Mouse (Mus musculus): ENCODE data around the gene Zfp941. TPM values are rescaled to one million over a fixed set of nuclear protein-coding genes. Genes with fewer than 3 reads are reported as not detected.

Gene Zfp941
- total and polyA plus RNA-seq, 2 experiments from 2014 or later = 19.3 to 20.2 TPM

DNA sequence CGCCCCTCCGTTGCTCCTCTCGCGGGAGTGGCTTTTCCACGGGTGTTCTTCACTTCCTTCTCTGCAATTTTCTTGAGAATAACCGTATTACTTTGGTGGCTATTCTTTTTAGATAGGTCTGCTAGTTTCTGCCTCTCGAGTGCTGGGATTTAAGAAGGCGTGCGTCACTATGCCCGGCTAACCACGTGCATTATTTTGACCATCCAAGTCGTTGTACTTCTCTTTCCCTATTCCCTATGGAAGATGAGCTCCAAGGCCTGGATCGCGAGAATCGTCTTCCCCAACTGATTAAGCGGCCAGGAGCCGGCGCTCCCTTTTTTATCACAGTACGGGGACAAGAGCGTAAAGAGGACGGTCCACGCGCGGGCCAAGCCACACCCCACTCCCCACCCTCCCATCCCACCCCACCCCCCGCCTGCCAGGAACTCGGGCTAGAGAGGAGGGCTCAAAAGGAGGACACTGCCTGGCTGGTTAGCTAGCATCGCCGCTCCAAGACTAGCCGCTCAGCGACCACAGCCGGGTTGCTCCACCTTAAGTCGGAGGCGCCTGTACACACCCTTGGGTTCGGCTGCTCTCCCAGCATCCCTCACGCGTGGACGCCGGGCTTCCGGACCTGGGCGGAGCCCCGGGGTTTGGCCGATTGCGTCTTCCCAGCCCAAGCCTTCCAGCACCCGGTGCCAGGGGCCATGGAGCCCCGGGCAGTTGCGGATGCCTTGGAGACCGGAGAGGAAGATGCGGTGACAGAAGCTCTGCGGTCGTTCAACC lies 35.0 kb upstream of the Zfp941 start, which contains the start of gene Ric8a:
TSS of gene Ric8a (plus strand) at position 173 of the 765 bp plus-strand sequence.
- peak within 1 kb of the TSS; percentile 88 for H3K4me3 ChIP-seq (ENCODE audit: low read length)

GRCm38 (mm10) chr7:140855860-140856784 lies 34.1 kb upstream of the Zfp941 start, which contains the start of gene Gm45785:
Gene Gm45785, minus strand, starts transcription at chr7:140856331.
- Histone ChIP-seq H3K9ac (replicated peaks; ENCODE audit: low read length) (peak within 1 kb of the TSS; percentile 80), H3K4me2 (ENCODE audit: low read depth, low read length) (peak within 1 kb of the TSS; percentile 97), H3K4me3 (ENCODE audit: low read length) (peak within 1 kb of the TSS; percentile 88), H3K36me3 (ENCODE audit: insufficient read depth, low read length) (peaks cover 49% of the 10 kb centered on the region; the same call in 1 of the 2 replicates), H3K4me1 (ENCODE audit: insufficient read depth, low read length) (peaks cover 23% of the 10 kb centered on the region), H3K9me3 (ENCODE audit: low read length) (no peaks in the 10 kb centered on the region), H3K27ac (peak within 1 kb of the TSS; percentile 96), H3K27me3 (ENCODE audit: insufficient read depth, low read length) (no peaks in the 10 kb centered on the region)
- ATAC-seq (peak; percentile 83), DNase-seq (ENCODE audit: low spot score) (peak; percentile 94)
- WGBS = 1% methylated on average over 51 of the region's 51 CpGs
- TF ChIP-seq CTCF (IDR thresholded peaks at IDR 0.05; ENCODE audit: low read depth) = peak; percentile 40; the same call in 1 of the 2 replicates

More for the DNA sequence above, 35.0 kb upstream of the Zfp941 start, which contains the start of gene Ric8a:
- Histone ChIP-seq H3K27ac (peak within 1 kb of the TSS; percentile 96), H3K36me3 (ENCODE audit: insufficient read depth, low read length) (peaks cover 52% of the 10 kb centered on the region), H3K9me3 (ENCODE audit: low read length) (no peaks in the 10 kb centered on the region), H3K9ac (replicated peaks; ENCODE audit: low read length) (peak within 1 kb of the TSS; percentile 80), H3K4me1 (ENCODE audit: insufficient read depth, low read length) (peaks cover 23% of the 10 kb centered on the region), H3K4me2 (ENCODE audit: low read depth, low read length) (peak within 1 kb of the TSS; percentile 97), H3K27me3 (ENCODE audit: insufficient read depth, low read length) (no peaks in the 10 kb centered on the region)
- ATAC-seq (peak; percentile 79), DNase-seq (ENCODE audit: low spot score) (peak; percentile 86)
- WGBS = under 1% methylated on average over 50 of the region's 50 CpGs
- no peak for TF ChIP-seq CTCF (IDR thresholded peaks at IDR 0.05; ENCODE audit: low read depth)

DNA sequence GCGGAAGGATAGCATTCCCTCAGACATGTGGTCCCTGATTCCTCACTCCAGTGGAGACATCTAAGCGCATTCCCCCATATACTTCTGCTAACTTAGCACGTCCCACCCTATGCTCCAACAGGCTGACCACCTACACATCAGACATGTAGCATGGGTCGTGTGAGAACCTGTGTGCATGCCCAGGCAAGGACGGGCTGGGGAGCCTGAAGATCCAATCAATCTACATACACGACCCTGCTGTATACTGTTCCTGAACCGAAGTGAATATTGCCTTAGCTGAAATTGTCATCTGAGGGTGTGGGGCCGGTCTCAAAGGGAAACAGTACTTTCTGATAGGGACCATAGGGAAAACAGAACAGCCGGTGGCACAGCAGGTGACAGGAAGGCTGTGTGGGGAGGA lies 33.2 kb upstream of the Zfp941 start:
- Histone ChIP-seq H3K4me2 (ENCODE audit: low read depth, low read length) (peak overlapping the region; percentile 97), H3K9ac (replicated peaks; ENCODE audit: low read length) (peak overlapping the region; percentile 80), H3K4me1 (ENCODE audit: insufficient read depth, low read length) (peaks cover 23% of the 10 kb centered on the region), H3K27me3 (ENCODE audit: insufficient read depth, low read length) (no peaks in the 10 kb centered on the region), H3K4me3 (ENCODE audit: low read length) (peak overlapping the region; percentile 88), H3K36me3 (ENCODE audit: insufficient read depth, low read length) (peaks cover 40% of the 10 kb centered on the region; the same call in 1 of the 2 replicates), H3K9me3 (ENCODE audit: low read length) (no peaks in the 10 kb centered on the region), H3K27ac (no peak overlapping the region)
- DNase-seq (ENCODE audit: low spot score) (no peak), ATAC-seq (no peak)
- WGBS = 78% methylated on average over 9 of the region's 9 CpGs
- no peak for TF ChIP-seq CTCF (IDR thresholded peaks at IDR 0.05; ENCODE audit: low read depth)

DNA sequence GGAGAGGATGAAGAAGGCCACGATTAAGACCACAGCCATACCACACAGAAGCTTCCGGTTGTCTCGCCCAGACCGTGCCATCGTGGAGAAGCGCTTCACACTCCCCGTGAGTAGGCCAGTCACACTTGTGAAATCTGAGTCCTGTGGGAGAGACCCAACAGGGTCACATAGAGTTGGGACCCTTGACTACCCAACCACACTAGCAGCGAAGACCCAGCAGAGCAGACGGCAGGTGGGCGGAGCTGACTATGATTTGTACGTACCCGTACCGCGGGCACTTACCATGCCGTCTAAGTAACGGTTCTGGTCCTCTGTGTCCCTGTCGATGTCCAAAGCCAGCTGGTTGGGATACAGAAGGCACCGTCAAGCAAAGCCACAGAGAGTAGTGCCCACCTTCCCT lies 32.5 kb upstream of the Zfp941 start:
- ATAC-seq (no peak), DNase-seq (ENCODE audit: low spot score) (no peak)
- TF ChIP-seq CTCF (IDR thresholded peaks at IDR 0.05; ENCODE audit: low read depth) = no peak
- Histone ChIP-seq H3K4me2 (ENCODE audit: low read depth, low read length) (no peak overlapping the region), H3K27ac (no peak overlapping the region), H3K4me3 (ENCODE audit: low read length) (no peak overlapping the region), H3K36me3 (ENCODE audit: insufficient read depth, low read length) (peaks cover 36% of the 10 kb centered on the region; the same call in 1 of the 2 replicates), H3K9me3 (ENCODE audit: low read length) (no peaks in the 10 kb centered on the region), H3K27me3 (ENCODE audit: insufficient read depth, low read length) (no peaks in the 10 kb centered on the region), H3K4me1 (ENCODE audit: insufficient read depth, low read length) (peaks cover 23% of the 10 kb centered on the region), H3K9ac (replicated peaks; ENCODE audit: low read length) (no peak overlapping the region)
- WGBS = 93% methylated on average over 18 of the region's 18 CpGs

DNA sequence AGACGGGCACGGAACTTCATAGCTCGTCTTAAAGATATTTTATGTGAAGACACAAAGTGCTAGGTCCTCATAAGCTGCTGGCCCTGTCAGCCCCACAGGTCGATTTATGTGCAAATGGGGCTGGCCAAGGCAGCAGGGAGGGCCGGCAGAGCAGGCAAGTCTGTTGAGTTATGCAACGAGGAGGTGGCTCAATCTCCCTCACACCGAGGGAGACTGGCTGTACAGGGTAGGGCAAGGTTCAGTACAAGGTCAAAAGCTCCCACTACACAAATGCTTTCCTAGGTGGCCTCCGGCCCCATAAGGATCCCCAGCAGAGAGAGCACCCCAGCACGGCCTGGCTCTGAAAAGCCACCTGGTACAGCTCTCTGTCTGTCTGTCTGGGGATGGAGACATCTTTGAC lies 31.4 kb upstream of the Zfp941 start:
- Histone ChIP-seq H3K4me1 (ENCODE audit: insufficient read depth, low read length) (peaks cover 14% of the 10 kb centered on the region), H3K4me2 (ENCODE audit: low read depth, low read length) (no peak overlapping the region), H3K27me3 (ENCODE audit: insufficient read depth, low read length) (no peaks in the 10 kb centered on the region), H3K9me3 (ENCODE audit: low read length) (no peaks in the 10 kb centered on the region), H3K36me3 (ENCODE audit: insufficient read depth, low read length) (peaks cover 30% of the 10 kb centered on the region; the same call in 1 of the 2 replicates), H3K9ac (replicated peaks; ENCODE audit: low read length) (no peak overlapping the region), H3K4me3 (ENCODE audit: low read length) (no peak overlapping the region), H3K27ac (no peak overlapping the region)
- DNase-seq (ENCODE audit: low spot score) = no peak
- no peak for ATAC-seq
- 87% methylated on average over 9 of the region's 9 CpGs for WGBS
- no peak for TF ChIP-seq CTCF (IDR thresholded peaks at IDR 0.05; ENCODE audit: low read depth)

DNA sequence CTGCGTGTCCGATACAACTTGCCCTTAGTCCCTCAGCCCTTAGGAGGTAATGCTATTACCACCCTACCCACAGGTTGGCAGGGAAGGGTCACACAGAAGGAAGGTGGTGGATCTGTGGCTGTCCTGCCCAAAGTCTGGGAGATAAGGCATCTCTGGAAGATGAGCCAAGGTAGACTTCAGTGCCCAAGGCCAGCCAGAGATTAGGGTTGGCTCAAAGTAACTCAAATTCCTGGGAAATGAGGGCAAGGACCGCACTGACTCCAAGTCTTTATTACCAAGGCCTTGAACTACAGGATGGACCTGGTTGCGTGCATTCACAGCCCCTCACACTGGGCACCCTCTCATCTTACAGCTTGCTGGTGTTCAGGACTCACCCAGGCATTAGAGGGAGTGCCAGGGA lies 29.9 kb upstream of the Zfp941 start:
- no peak overlapping the region for H3K9ac ChIP-seq (replicated peaks; ENCODE audit: low read length)
- H3K36me3 ChIP-seq (ENCODE audit: insufficient read depth, low read length) = peaks cover 30% of the 10 kb centered on the region; the same call in 1 of the 2 replicates
- no peak overlapping the region for H3K27ac ChIP-seq
- no peaks in the 10 kb centered on the region for H3K27me3 ChIP-seq (ENCODE audit: insufficient read depth, low read length)
- no peak overlapping the region for H3K4me3 ChIP-seq (ENCODE audit: low read length)
- DNase-seq (ENCODE audit: low spot score) (no peak), ATAC-seq (no peak)
- H3K4me1 ChIP-seq (ENCODE audit: insufficient read depth, low read length) = peaks cover 9% of the 10 kb centered on the region; the same call in 1 of the 2 replicates
- no peak overlapping the region for H3K4me2 ChIP-seq (ENCODE audit: low read depth, low read length)
- H3K9me3 ChIP-seq (ENCODE audit: low read length) = no peaks in the 10 kb centered on the region
- TF ChIP-seq CTCF (IDR thresholded peaks at IDR 0.05; ENCODE audit: low read depth) = no peak
- WGBS = 95% methylated on average over 4 of the region's 4 CpGs
